Mouse (Mus musculus) kidney, embryonic 16.5 days (tissue): Measurements from ENCODE around the gene Rpl21. TPM values are rescaled to one million over a fixed set of nuclear protein-coding genes. Genes with fewer than 3 reads are reported as not detected.
A peak's percentile ranks its signal among the peaks of the same experiment; 100 is the strongest.

Experiments
- ATAC-seq: fragments of 200-750 bp; cut with Nextera tagmentation; 2 replicates; pipeline ENCODE4 v1.8.0; 2017; ENCODE audit warnings: moderate TSS enrichment; ENCODE audit not compliant: low FRiP score, low TSS enrichment
- H3K27ac ChIP-seq: fragments of 300-500 bp; sonication (generic); 2 replicates; pipeline ENCODE4 v1.5.1; 2014; ENCODE audit warnings: low read length
- H3K27me3 ChIP-seq: fragments of 300-500 bp; sonication (generic); 2 replicates; pipeline ENCODE4 v1.6.1; 2014; ENCODE audit warnings: low read length, control low read depth, mixed read lengths; ENCODE audit not compliant: insufficient read depth
- H3K36me3 ChIP-seq: fragments of 300-500 bp; sonication (generic); 2 replicates; pipeline ENCODE4 v1.6.1; 2014; ENCODE audit warnings: low read length, control low read depth, mixed read lengths; ENCODE audit not compliant: insufficient read depth
- H3K4me1 ChIP-seq: fragments of 300-500 bp; sonication (generic); 2 replicates; pipeline ENCODE4 v1.6.1; 2014; ENCODE audit warnings: low read length, control low read depth, mixed read lengths; ENCODE audit not compliant: insufficient read depth
- H3K4me2 ChIP-seq: fragments of 300-500 bp; sonication (generic); replicated peaks from 2 replicates; pipeline ENCODE4 v1.6.1; 2014; ENCODE audit warnings: low read depth, low read length
- H3K4me3 ChIP-seq: fragments of 300-500 bp; sonication (generic); 2 replicates; pipeline ENCODE4 v1.5.1; 2014; ENCODE audit warnings: mild to moderate bottlenecking, low read length
- H3K9ac ChIP-seq: fragments of 300-500 bp; sonication (generic); replicated peaks from 2 replicates; pipeline ENCODE4 v1.6.1; 2014; ENCODE audit warnings: low read length
- H3K9me3 ChIP-seq: fragments of 300-500 bp; sonication (generic); 2 replicates; pipeline ENCODE4 v1.6.1; 2016; ENCODE audit warnings: low read length, control low read depth
- WGBS: fragments of 180-500 bp; shearing (Covaris S2); extraction: QIAGEN DNeasy Blood & Tissue Kit; methylation state at CpG from one replicate; pipeline ENCODE4 v1.1.7; 2014; 5-methylcytosine and 5-hydroxymethylcytosine counted together
- polyA plus RNA-seq: library from polyadenylated mRNA; unstranded; fragments of >200 nt; fragmentation: Nextera tagmentation; extraction: Ambion mirVana; gene quantifications from 2 replicates; pipeline ENCODE4 v1.2.1, GENCODE M21; 2015

The Rpl21 gene
- polyA plus RNA-seq, 1 experiment from 2014 or later, result 459 TPM

- 77% methylated on average over 8 of the region's 8 CpGs for WGBS
- no peak overlapping the region for H3K9ac ChIP-seq
- no peak overlapping the region for H3K4me2 ChIP-seq
- 0 out of 2 replicates have a peak, but pooled peaks cover 3% of the 10 kb centered on the region for H3K9me3 ChIP-seq
- H3K27me3 ChIP-seq, result no peaks in the 10 kb centered on the region
- H3K36me3 ChIP-seq, result no peaks in the 10 kb centered on the region
- H3K4me3 ChIP-seq, result no peak overlapping the region
- peaks cover 19% of the 10 kb centered on the region for H3K4me1 ChIP-seq
- ATAC-seq, result no peak
- H3K27ac ChIP-seq, result no peak overlapping the region
Observed at GRCm38 (mm10) chr5:146859246-146859645, 26.6 kb downstream of the Rpl21 start.

GRCm38 (mm10) chr5:146860222-146860998, 27.7 kb downstream of the Rpl21 start:
- Histone ChIP-seq H3K27ac (no peak overlapping the region), H3K27me3 (no peaks in the 10 kb centered on the region), H3K36me3 (no peaks in the 10 kb centered on the region), H3K4me3 (no peak overlapping the region), H3K9me3 (peaks cover 7% of the 10 kb centered on the region; the same call in 1 of the 2 replicates), H3K4me1 (peaks cover 19% of the 10 kb centered on the region), H3K4me2 (no peak overlapping the region), H3K9ac (no peak overlapping the region)
- 68% methylated on average over 18 of the region's 18 CpGs for WGBS
- no peak for ATAC-seq

- no peaks in the 10 kb centered on the region for H3K27me3 ChIP-seq
- H3K4me2 ChIP-seq, result no peak overlapping the region
- H3K36me3 ChIP-seq, result no peaks in the 10 kb centered on the region
- no peak overlapping the region for H3K9ac ChIP-seq
- ATAC-seq, result no peak
- H3K4me3 ChIP-seq, result no peak overlapping the region
- peaks cover 4% of the 10 kb centered on the region; the same call in 1 of the 2 replicates for H3K9me3 ChIP-seq
- H3K27ac ChIP-seq, result peak overlapping the region; percentile 36; the same call in 1 of the 2 replicates
- H3K4me1 ChIP-seq, result peaks cover 19% of the 10 kb centered on the region
- 20% methylated on average over 7 of the region's 7 CpGs for WGBS
Observed at GRCm38 (mm10) chr5:146861588-146861987, 28.9 kb downstream of the Rpl21 start.

GRCm38 (mm10) chr5:146865511-146865910, 32.8 kb downstream of the Rpl21 start:
- H3K27ac ChIP-seq, result no peak overlapping the region
- ATAC-seq, result no peak
- H3K4me2 ChIP-seq, result no peak overlapping the region
- WGBS, result 56% methylated on average over 4 of the region's 4 CpGs
- peaks cover 7% of the 10 kb centered on the region; the same call in 1 of the 2 replicates for H3K9me3 ChIP-seq
- H3K9ac ChIP-seq, result no peak overlapping the region
- no peak overlapping the region for H3K4me3 ChIP-seq
- no peaks in the 10 kb centered on the region for H3K36me3 ChIP-seq
- peaks cover 25% of the 10 kb centered on the region for H3K4me1 ChIP-seq
- H3K27me3 ChIP-seq, result no peaks in the 10 kb centered on the region

GRCm38 (mm10) chr5:146866277-146866676, 33.6 kb downstream of the Rpl21 start:
- ATAC-seq, result no peak

GRCm38 (mm10) chr5:146867246-146867945, 34.7 kb downstream of the Rpl21 start:
- peak; percentile 52 for ATAC-seq
- H3K36me3 ChIP-seq, result no peaks in the 10 kb centered on the region
- H3K4me3 ChIP-seq, result peak overlapping the region; percentile 29
- H3K27ac ChIP-seq, result peak overlapping the region; percentile 45; the same call in 1 of the 2 replicates
- H3K4me2 ChIP-seq, result peak overlapping the region; percentile 49
- peaks cover 12% of the 10 kb centered on the region for H3K4me1 ChIP-seq
- peaks cover 10% of the 10 kb centered on the region; the same call in 1 of the 2 replicates for H3K9me3 ChIP-seq
- peak overlapping the region; percentile 45 for H3K9ac ChIP-seq
- WGBS, result 4% methylated on average over 19 of the region's 19 CpGs
- no peaks in the 10 kb centered on the region for H3K27me3 ChIP-seq

More at GRCm38 (mm10) chr5:146866277-146866676, 33.6 kb downstream of the Rpl21 start:
- Histone ChIP-seq H3K27ac (no peak overlapping the region), H3K4me1 (peaks cover 22% of the 10 kb centered on the region), H3K9ac (no peak overlapping the region), H3K27me3 (no peaks in the 10 kb centered on the region), H3K4me2 (no peak overlapping the region), H3K9me3 (peaks cover 10% of the 10 kb centered on the region; the same call in 1 of the 2 replicates), H3K36me3 (no peaks in the 10 kb centered on the region), H3K4me3 (no peak overlapping the region)
- WGBS, result 95% methylated on average over 2 of the region's 2 CpGs

GRCm38 (mm10) chr5:146867946-146868314, 35.2 kb downstream of the Rpl21 start:
- Histone ChIP-seq H3K4me3 (no peak overlapping the region), H3K27ac (no peak overlapping the region), H3K36me3 (no peaks in the 10 kb centered on the region), H3K4me2 (peak overlapping the region; percentile 49), H3K9me3 (peaks cover 10% of the 10 kb centered on the region; the same call in 1 of the 2 replicates), H3K27me3 (no peaks in the 10 kb centered on the region), H3K4me1 (peaks cover 12% of the 10 kb centered on the region), H3K9ac (no peak overlapping the region)
- no peak; the same call in 1 of the 2 replicates for ATAC-seq
- 33% methylated on average over 4 of the region's 4 CpGs for WGBS

GRCm38 (mm10) chr5:146872981-146873631, 40.4 kb downstream of the Rpl21 start:
- Histone ChIP-seq H3K4me2 (no peak overlapping the region), H3K4me1 (peaks cover 3% of the 10 kb centered on the region; the same call in 1 of the 2 replicates), H3K36me3 (no peaks in the 10 kb centered on the region), H3K27me3 (no peaks in the 10 kb centered on the region), H3K9ac (no peak overlapping the region), H3K27ac (no peak overlapping the region), H3K9me3 (peaks cover 6% of the 10 kb centered on the region; the same call in 1 of the 2 replicates), H3K4me3 (no peak overlapping the region)
- 91% methylated on average over 5 of the region's 5 CpGs for WGBS
- ATAC-seq, result no peak

- WGBS, result 40% methylated on average over 2 of the region's 2 CpGs
- Histone ChIP-seq H3K4me1 (no peaks in the 10 kb centered on the region), H3K27ac (no peak overlapping the region), H3K9ac (no peak overlapping the region), H3K4me3 (no peak overlapping the region), H3K27me3 (no peaks in the 10 kb centered on the region), H3K9me3 (no peaks in the 10 kb centered on the region), H3K4me2 (no peak overlapping the region), H3K36me3 (no peaks in the 10 kb centered on the region)
- peak; percentile 54; the same call in 1 of the 2 replicates for ATAC-seq
Observed at GRCm38 (mm10) chr5:146876024-146876423, 43.3 kb downstream of the Rpl21 start.
